Mouse (Mus musculus) kidney, postnatal 10 days (tissue): ENCODE measurements around the gene Fxyd1.

Experiments
- DNase-seq: peaks from one replicate; pipeline ENCODE4 v3.0.0; 2021; ENCODE audit warnings: mixed read lengths

Gene Fxyd1

DNA sequence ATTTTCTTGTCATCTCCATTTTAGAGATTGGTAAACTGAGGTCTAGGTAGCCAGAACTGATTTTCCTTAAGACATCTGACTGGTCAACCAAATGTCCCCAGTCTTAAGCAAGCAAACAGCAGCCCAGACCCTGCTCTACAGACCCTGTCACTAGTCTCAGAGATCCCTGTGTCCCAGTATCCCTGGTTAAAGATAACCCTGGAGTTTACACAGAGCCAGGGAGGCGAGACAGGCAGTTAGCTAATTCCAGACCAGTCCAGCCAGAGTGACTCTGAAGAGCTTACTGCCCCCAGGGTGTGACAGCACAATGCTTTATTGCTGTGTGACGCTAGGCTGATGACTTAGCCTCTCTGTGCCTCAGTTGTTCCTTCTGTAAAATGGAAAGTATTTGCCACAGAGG lies at the start of gene Fxyd1:
Gene Fxyd1 (minus strand): TSS at position 129 of the 400 bp plus-strand sequence.
- DNase-seq, result no peak

DNA sequence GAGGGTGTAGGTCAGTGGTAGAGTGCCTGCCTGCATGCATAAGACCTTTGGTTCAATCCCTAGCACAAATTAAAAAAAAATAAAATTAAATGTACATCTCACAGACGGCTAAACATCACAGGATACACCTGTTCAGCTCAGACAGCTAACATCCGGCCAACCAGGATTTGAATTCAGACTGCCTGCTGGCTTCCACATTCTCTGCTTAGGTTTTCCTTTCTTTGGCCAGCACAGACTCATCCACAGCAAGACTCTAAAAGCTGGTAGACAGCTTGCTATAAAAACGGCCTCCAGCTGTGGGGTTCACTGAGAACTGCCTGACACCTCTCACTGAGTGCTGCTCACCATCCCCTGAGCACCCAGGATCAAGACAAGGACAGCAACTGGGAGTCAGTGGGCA lies 49.2 kb upstream of the Fxyd1 start:
- no peak for DNase-seq

DNA sequence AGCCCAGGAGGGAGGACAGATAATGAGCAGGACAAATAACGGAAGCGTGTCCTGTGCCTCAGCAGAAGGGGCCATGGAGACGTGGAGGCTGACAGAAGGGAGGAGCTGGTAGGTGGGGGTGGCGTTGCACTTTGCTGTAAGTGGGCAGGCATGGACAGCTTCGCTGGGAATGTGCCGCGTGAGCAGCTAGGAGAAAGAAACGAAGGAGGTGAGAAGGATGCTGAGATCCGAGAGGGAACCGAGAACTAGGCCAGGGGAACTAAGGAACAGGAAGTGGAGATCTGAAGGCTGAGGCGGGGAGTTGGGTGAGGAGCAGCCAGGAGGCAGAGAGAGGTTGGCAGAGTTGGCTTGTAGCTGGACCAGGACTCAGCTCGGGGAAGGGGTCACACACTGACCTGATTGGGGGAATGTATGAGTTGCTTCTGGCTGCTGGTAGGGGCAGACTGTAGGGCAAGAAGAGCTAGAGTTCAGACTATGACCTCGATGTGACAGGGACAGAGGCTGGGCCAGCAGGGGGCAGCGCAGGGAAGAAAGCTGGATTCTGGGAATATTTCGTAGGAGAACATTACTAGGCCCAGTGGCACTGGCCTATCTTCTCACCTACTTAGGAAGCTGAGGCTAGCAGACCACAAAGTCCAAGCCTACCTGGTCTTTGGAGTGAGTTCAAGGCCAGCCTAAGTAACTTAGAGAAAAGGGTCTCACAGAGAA lies 48.2 kb upstream of the Fxyd1 start:
- peak; percentile 81 for DNase-seq

DNA sequence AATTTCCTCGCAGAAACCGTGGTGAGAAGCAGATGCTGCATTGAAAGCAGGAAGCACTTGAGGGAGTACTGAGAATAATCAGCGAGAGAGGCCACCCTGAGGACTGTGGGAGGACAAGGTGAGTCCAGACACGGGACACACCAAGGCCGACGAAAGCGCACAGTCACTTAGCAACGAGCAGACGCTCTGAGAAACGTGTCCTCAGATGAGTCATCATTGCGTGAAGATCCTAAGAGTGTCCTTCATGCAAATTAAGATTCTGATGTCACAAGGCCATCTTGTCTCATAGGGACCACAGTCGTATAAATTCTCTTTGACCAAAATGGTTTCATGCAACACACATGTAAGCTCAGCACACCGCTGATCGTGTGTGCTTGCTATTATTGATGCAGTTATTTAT lies 43.8 kb upstream of the Fxyd1 start:
- DNase-seq, result no peak

DNA sequence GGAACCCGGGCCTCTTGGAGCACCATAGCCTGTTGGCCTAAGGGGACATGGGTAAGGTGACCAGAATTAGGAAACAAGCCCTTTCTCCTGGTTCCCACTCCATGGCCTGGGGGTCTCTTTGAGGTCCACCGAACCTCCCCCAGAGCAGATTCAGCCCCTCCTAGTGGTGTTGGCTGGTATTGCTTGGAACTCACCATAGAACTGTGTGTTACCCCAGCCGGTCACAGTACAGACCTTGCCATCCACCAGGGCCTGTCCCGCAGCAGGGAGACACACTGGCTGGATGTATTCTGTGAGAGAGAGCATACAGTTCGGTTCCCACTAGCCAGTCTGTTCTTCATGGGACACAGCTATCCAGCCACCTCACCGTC lies 42.6 kb upstream of the Fxyd1 start:
- no peak for DNase-seq

DNA sequence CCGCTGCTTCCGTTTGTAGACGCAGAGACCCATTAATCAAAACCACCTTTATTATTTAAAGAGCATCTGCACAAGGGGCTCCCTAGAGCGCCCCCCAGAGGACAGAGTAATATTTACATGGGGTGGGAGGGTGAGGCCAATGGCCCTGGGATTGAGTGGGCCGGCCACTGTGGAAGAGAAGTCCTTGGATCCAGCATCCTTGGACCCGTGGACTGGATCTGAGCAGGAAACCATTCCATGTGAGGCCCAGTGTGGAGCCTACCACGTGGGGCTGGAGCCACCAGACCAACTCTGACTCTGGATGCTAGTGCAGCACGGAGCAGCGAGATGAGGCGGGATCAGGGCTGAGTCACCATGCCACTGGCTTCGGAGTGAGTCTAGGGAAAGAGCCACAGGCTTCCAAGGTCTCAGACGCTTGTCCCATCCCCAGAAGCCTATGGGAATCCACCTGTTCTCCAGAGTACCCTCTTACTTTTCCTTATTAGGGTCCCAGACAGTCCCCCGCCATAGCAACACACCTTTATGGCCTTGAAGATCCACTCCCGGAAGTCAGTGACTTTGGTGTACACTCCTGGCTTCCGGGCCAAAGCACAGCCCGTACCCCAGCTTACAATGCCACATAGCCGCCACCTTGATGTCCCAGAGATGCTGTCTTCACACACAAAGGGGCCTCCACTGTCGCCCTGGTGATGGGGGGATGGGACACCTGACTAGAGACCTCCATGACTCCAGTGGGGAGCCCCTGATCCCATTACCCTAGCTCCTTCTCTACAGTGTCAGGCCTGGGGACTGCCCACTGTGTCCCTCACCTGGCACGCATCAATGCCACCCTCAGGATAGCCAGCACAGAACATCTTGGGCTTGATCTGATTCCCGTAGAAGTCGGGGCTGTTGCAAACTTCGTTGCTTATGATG lies 42.0 kb upstream of the Fxyd1 start:
- peak; percentile 53 for DNase-seq

DNA sequence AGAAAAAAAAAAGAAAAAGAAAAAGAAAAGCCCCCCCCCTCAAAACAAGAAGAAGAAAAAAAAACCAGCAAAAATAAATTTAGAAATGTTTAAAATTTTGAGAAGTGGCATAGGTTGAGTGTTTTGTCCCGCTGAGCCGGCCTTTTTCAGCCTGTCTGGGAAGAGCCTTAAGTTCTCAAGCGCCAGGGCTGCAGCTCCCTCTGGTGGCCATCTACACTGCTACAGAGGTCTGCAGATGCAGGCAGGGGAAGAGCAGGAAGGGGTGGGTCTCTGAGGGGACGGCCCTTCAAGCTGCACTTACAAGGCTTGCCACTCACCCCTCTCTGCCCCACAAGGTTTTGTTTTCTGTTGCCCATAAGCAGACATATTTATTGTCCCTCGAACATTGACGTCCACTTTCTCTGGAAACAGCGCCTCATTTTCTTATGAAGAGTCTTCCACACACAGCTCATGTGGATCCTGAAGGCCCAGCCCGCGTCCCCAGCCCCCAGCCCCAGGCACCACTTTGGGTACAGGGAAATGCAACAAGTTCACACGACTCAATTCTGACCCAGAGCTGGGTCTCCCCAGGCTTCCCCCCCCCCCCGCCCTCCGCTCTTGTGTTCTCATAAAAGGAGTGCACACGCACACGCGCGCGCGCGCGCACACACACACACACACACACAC lies 40.7 kb upstream of the Fxyd1 start:
- DNase-seq, result peak; percentile 97

DNA sequence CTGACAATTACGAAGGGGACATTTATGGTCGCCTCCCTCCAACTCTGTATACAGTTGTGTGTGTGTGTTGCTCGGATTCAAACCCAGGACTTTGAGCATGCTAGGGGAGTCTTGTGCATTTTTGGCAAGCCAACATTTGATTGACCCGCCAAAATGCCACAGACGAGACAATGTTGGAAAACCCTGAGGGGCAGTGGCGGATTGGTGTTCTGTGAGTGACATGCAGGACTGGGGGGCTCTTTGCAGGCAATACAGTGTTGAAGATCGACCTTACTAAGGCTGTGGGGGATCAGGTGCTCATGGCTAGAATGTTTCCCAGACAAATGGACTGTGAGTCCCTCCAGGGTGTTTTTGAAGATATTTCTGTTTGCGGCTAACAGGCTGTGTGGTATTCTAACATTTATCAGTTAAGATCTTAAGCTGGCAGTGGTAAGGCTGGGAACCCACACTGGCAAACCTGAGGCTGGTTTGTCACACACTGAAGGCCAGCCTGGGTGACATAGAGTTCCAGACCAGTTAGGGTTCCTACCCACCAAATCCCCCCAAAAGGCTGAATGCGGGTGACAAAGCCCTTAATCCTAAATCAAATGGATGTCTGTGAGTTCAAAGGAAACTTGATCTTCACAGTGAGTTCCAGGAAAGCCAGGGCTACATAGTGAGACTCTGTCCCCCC lies 40.0 kb upstream of the Fxyd1 start:
- no peak for DNase-seq

DNA sequence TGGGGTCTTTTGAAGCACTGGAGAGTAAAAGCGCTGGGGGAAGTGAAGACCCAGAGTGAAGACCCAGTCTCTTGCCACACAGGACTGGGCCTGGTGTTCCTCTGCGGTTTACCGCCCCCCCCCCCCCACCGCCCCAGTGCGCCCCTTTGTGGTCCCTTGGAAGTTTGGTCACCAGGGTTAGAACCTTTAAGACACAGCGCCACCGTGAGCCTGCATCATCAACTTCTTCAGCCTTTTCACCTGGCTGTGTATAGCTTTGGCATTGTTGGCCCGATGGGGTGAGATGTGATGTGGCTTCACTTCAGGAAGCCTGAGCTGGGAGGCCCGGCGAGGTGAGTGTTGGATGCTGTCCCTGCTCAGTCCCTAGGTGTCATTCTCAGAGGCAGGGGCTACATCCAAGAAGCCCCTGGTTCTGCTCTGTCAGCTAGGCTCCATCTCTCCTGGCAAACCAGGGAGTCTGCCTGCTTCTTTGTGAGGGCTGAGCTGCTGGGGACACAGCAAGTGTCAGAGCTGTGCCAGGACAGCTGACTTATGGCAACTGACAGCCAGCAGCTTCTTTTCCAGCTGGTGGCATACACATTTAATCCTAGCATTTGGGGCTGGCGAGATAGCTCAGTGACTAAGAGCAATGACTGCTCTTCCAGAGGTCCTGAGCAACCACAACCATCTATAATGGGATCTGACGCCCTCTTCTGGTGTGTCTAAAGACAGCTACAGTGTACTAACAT lies 37.9 kb upstream of the Fxyd1 start:
- DNase-seq, result no peak

DNA sequence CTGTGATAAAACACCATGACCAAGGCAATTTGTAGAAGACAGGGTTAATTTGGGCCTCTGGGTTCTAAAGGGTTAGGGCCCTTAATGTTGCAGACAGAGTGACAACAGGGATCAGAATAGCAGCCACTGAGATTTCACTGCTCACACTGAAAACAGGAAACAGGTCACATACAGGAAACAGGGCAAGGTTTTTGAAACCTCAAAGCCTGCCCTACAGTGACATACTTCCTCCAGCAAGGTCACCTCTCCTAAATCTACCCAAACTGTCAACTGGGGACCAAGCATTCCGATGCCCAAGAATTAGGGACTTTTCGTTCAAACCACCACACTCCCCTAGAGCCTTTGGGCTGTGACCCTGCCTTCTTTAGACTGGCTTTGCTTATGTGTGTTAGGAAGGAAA lies 32.7 kb upstream of the Fxyd1 start:
- no peak for DNase-seq

DNA sequence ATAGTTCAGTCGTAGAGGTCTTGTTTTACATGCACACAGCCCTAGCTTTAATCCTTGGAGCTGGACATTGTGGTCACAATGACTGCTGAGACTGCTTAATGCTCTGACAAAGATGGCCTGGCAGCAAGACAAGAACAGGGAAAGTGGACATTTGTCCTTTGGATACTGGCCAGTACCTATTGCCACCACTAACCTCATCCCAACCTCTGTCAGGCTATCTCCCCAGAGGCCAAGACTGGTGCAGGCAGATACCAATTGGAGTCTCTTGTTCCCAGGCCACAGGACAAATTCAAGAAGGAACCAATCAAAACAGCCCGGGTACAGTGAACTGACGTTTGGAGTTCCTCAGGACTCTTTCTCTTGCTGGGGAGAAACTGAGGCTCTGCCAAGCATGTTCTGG lies 31.2 kb upstream of the Fxyd1 start:
- no peak for DNase-seq

DNA sequence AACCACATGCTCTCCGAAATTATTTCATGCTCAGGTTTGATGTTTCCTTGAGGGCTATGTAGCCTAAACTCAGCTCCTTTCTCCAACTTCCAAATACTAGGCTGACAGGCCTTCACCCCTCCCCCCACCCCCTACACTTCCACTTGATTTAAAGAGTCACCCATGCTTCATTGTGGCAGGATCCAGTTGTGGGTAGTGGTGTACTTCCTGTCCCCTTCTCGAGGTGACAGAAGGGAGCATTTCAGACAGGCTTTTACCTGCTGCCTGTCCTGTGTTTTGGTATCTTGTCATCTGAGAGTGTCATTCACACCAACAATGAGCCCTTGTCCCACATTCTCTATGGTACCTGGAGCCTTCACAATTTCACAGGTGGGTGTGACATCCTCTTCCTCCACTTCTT lies 30.3 kb upstream of the Fxyd1 start:
- DNase-seq, result no peak

DNA sequence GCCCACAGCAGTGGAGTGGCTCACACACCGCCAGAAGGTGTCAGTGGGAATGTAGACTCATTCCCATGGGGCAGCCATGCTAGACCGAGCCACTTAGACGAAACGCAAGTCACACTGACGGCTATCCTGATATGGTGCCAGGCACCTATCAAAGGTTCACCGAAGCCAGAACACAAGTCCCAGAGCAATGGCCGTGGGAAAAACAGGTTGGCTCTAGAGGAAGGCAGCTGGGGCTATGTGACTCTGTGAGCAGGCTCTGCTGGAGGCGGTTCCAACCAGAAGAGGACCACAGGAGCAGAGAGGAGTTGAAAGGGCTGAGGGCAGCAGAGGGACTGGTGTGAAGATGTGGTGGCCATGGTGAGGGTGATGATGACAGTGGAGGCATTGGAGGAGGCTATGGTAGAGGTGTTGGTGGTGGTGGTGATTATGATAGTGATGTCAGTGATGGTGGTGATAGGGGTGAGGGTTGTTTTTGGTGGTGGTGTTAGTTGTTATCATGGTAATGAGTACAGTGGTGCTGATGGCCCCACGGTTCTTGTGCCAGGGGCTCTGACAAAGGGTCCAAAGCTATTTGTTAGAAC lies 29.3 kb upstream of the Fxyd1 start:
- no peak for DNase-seq

DNA sequence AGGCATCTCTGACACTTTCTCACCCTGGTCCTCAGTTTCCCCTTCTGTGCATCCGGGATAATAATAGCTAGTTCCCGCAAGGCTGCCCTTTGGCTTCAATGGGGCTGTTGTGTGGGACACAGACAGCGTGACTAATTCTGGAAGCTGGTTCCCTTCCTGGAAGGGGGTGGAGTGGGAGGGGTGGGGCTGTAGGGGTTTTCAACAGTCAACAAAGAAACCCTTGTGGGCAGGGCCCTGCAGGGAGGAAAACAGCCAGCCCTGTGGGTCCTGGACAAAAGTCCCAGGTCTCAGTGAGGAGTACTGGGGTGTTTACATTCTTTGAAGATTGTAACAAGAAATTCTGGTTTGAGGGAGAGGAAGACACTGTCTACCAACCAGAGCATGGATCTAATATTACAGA lies 28.2 kb upstream of the Fxyd1 start:
- peak; percentile 58 for DNase-seq

DNA sequence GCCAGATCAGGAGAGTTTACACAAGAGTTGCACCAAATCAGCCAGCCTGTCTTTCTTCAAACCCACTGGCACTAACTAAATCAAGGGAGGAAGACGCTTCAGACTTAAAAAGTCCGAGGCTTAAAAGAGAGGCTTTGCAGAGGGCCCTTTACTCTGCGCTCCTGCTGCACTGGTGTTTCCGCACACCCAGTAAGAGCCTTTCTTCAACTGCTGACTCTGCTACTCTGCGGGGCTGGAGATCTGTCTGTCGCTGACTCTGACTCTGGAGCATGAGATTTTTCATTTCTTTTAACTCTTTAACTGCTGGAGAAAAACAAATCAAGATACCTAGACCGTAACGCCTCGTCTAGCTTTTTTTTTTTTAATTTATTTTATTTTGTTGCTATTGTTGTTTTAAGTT lies 27.1 kb upstream of the Fxyd1 start:
- DNase-seq, result peak; percentile 45

DNA sequence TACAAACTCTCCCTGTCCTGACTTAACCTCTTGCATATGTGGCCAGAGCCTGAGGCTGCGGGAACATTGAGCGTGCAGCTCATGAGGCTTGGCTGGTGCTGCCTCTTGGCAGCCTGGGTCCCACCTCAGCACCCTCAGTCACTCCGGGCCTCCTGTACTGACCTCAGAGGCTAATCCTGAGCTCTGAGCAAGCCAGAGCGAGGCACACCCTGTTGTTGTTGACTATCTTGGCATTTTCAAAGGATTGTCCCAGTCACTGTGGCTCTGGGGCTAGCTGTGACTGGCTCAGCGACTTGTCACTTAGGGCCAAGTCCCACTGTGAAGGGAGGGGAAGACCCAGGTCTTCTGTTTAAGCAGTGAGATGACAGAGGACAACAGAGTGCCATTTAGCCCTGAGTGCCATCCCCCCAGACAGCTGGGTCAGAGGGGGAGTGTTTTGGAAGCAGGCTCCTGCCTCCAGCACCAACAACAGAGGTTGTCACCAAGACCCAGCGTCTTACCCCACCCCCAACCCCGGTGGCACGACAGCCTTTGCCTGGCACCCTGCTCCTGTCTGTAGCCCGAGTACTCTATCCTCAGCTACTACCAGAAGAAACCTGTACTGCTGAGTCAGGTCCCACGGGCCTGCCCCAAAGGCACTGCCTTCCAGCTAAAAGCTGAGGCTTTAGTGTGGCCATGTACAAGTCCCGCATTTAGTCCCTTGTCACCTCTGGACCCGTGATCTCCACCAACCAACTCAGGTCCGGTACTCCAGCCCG lies 26.0 kb upstream of the Fxyd1 start:
- peak; percentile 47 for DNase-seq

DNA sequence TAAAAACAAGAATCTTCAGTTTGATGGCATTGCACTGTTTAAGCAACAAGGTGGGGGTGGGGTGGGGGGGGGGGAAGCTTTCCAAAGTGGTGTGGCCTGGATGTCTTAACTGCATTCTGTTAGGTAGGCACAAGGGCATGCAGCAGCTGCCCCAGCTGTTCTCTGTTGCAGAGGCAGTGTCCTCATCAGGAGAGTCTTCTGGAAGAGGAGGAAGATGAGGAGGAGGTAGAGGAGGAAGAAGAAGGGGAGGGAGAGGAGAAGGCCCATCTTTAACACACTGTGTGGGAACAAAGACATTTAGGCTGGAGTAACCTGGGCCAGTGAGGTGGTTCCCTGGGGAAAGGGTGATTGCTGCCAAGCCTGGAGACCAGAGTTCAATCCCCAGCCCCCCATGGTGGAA lies 25.1 kb upstream of the Fxyd1 start:
- no peak for DNase-seq

DNA sequence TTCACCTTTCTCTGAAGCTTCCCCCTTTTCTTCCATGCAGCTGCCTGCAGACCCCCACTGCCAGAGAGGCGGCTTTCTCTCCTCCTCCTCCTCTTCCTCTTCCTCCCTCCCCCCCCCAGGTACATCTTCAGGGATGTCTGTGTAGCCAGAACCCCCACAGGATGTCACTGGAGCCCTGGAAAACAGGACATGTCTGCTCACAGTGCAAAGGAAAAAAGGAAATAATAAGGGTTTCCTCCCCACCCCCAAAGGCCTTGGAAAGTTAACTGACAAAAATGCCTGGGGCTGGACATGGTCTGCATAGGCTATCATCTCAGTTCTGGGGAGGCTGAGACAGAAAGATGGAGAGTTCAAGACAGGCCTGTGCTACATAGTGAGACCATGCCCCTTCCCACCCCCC lies 24.1 kb upstream of the Fxyd1 start:
- no peak for DNase-seq

DNA sequence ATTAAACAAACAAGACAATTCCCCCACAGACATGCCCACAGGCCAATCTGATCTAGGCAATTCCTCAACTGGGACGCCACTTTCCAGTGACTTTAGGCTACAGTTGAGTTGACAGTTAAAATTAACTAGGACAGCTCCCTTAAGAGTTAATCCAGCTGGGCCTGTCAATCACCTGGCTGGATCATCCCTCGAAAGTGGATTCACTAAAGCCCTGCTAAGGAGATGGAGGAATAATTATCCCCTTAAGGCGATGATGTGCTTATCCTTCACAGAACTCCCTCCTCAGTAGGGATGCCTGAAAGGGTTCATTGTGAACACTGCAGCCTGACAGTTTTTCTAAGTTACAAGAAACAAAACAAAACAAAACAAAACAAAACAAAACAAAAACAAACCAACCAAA lies 23.6 kb upstream of the Fxyd1 start:
- DNase-seq, result no peak

DNA sequence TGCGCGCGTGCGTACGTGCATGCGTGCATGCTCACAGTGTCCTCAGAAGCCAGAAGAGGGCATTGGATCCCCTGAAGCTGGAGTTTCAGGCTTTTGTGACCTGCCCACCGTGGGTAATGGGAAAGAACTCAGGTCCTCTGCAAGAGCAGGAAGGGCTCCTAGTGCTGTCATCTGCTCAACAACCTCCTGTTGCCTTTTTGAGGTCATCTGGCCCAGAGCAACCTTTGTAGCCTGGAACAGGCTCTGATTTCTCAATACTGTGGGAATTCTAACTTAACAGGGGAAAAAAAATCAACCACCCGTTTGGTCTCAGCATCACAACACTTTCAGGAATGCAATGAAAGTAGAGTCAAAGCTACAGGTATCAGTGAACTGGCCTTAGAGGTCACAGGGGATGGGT lies 22.7 kb upstream of the Fxyd1 start:
- DNase-seq, result no peak

DNA sequence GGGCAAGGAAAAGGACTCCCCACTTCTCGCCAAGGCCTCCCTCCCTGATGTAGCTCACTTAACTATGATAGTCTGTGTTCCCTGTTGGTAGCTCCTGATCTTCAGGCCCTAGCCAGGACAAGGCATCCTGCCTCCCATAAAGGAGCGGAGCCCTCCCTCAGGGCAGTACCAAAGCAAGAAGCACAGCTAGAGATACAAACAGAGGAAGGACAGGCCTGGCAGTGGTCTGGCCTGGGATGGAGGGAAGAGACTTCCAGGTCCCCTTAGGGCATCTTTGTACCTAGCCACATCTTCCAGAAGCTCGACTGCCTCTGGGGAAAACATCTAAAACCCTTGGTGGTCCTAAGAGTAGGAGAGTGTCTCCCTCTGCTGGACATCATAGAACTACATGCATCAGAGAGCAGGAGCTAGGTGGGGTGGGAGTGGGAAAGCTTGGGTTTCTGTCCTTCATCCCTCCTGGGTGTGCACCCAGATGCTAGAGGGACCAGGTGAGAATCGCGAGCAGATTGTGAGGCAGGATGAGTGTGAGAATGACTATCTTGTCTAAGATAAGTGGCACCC lies 21.0 kb upstream of the Fxyd1 start:
- DNase-seq, result peak; percentile 63
